Mouse (Mus musculus): ENCODE measurements at regions not wholly inside any gene's neighbourhood (a gene's known extent, or its start where the extent isn't known, plus 50 kb on each side); places are given as distances from the start of the nearest gene placed in this dataset.

DNA sequence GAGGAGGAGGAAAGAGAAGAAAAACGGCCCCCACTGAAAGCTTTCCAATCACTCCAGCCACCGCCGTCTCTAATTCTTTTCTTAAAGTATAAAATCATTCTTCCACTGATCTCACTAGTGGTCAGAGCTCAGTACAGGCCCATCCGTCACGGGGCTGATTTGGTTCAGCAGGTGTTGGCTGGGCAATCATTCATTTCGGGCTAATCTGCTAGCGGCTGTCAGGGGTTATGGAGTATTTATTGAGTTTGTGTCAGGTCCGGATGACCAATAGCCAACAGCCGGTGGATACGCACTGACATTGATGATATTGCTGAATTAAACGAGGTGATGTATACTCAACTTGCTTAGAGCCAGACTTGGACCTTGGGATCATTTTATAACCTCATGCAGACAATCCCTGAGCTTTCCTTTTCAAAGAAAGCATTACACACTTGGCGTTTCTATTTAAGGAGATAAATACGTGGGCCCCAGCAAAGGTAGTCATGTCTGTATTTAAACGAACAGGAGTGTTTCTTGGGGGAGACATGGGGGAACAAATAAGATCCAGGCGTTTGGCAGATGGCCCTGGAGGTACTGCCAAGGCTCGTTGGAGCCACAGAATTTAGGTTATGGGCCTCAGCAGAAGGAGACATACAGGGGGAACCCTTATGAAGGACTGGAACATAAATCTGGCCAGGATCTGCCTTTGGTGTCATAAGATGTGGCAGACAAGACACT lies 385.1 kb downstream of the Gm45692 start:
- intact Hi-C loops (cut with DNase I): loop anchor here (5.0 kb wide), 1 partner anchor 52 kb away; no protein-coding TSS in a partner anchor

DNA sequence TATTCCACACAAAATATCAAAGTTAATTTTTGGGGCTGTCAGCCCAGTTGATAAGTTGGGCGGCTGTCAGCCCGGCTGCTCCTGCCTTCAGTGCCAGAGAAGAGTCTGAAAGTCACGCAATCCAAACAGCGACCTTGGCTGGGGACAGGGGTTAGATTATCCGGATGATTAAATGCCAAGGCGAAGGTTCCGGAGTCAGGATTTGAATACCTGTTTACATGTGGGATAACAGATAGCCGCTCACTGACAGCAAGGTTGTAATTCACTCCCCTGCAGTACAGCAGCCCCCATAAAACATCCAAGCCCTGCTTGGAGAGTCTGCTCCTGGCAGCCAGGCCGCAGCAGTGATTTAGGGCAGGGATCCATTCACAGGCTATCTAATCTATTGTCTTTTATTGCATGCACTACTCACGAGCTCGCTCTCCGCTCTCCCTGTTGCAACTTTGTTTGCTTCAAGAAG lies 388.3 kb downstream of the Gm45692 start:
- intact Hi-C loops (cut with DNase I): loop anchor here (5.0 kb wide), 1 partner anchor 55 kb away; no protein-coding TSS in a partner anchor

DNA sequence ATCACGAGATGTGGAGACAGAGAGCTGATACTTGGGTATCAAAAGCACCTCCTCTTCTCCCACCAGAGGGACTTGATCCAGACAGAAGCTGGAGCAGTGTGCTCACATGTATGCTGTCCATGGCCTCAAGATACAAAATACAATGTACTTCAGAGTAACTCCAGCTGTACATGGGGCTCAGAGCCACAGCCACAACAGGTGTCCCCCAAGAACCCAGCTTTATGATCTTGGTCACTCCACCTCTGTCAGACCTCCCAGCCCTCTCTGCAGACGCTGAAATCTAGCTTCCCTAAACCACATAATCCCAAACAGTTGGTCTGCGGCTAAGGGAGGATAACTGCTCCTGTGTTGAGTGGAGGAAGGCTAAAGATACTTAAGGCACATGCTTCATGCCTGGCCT lies 389.9 kb downstream of the Gm45692 start:
- intact Hi-C loops (cut with DNase I): loop anchor here (5.0 kb wide), 1 partner anchor 57 kb away; no protein-coding TSS in a partner anchor

DNA sequence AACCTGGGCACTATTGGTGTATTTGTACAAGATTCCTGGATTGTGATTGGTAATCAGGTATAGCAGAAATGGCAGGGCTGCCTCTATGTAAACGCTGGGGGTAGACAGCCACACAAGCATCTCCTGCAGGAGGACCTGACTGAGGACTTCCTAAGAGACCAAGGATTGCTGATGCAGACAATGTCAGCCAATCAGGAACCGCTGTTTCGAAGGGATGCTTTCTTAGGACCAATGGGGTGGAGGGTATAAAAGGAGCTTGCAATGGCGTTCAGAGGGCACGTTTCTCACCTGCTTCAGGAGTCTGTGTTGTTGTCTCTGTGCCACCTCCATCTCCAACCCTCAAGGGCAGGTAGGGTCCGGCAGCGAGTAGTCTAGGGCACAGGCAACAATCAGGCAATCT lies 393.7 kb downstream of the Gm45692 start:
- intact Hi-C loops (cut with DNase I): no loop called here

DNA sequence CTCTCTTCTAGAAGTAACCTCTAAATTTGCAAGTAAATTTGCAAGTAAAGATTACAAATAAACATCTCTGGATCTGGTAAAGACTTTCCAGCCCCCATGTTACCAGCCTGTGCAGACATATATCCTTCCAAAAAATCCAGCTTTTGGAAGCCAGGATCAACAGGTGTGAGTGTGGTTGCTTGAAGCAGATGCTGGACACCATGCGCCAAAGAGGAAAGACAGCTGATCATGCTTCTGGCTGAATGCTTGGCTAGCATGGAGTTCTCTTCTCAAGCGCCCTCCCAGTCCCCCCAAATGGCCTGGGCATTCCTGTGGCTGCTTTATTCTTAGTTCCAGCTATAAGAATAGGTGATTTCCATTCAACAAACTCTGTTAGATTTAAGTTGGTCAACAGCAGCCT lies 404.9 kb downstream of the Gm45692 start:
- intact Hi-C loops (cut with DNase I): no loop called here

DNA sequence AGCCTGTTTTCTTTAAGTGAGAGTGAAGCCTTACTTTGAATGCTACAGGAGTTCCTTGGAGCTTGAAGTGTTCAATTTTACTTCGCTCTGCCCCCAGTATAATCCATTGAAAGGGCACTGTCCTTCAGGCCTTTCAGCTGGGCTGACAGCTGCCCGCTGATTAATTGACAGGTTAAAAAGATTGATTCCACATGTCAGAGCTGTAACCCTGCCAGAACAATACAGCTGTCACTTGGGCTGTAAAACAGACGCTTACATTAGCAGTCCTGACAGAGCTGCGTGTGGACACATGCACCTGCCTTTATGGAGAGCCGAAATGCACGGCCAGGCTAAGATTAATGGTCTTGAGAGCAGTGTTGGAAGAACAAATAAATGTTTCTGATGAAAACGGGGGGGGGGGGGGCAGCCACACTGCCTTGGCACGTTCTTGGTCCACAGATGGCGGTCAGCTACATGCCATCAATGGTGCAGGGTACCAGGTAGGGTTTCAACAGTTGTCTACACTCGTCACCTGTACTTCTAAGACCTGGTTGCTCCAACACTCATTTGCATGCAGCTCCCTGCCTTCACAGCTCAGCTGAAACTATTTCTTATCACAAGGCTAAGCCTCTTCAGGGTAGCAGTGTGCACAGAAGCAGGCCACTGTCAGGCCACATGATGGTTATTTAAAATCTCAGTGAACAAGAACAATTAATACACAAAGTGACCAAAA lies 407.3 kb downstream of the Gm45692 start:
- intact Hi-C loops (cut with DNase I): no loop called here

DNA sequence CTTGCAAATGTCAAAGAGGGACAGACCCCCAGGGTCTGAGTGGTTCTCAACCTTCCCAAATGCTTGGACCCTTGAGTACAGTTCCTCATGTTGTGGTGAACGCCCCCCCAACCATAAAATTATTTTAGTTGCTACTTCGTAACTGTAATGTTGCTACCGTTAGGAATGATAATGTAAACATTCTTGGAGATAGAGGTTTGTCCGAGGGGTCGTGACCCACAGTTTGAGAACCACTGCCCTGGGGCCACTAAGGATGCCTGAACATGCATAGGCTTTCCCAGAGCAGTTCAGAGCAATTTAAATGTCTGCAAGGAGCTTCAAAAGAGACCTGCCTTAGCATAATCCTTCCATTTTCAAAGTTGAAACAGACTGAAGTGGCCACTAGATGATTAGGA lies 407.8 kb downstream of the Gm45692 start:
- intact Hi-C loops (cut with DNase I): no loop called here

DNA sequence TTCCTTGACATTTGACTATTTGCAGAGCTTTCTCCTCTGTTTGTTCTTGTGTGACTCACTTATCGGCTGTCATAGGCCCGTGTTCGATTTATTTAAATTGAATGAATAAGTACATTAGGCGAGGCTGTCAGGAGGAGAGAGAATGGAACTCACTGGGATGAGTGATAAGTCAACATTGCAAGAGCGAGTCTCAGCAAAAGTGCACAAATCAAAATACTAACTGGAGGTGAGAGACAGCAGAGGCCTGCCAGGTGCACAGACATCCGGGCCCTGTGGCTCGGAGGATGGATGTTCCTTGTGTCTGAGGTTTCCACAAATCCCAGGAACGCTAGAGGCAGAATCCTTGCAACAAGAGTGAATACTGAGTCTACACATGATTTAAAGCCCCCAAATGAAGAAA lies 410.6 kb downstream of the Gm45692 start:
- intact Hi-C loops (cut with DNase I): no loop called here

DNA sequence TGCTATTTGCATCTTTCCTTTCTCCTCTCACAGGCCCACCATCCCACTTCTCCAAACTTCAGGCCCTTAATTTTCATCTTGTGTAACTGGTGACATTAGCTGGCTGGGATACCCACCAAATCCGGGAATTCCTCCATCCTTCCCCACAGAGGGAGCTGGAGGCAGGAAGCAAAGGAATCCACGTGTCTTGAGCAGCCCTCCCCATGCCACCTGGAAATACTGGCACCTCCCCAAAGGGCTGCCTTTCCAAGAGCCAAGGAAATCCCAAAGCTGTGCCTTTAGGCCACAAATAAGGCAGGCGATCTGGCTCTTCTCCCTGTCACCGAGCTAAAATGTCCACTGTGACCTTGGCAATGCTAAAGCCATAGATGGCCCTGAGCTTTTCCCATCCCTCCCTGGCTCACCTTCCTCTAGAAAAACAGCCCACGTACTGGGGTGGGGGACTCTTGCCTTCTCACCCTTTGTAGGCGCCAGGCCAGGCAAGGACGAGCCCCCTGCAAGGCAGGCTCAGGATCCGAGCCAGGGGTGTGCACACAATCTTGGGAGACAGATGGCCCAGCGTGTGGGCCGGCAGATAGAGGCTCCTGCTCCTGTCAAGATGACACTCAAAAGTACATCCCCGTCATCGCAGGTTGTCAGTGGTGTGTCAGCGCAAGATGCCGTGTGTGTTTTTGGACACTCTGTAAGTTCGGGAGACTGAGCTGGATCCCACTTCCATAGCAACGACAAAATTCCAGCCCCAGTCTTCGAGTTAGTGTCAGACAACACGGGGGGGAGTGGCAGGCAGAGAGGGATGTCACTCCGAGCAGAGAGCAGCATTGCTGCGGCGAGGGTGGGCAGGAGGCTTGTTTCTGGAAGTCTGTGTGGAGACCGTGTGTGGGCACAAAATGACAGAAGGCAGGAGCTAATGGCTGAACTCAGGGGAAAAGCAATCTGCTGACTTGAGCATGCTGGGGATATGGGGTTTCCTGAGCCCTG lies 414.4 kb downstream of the Gm45692 start:
- intact Hi-C loops (cut with DNase I): no loop called here

DNA sequence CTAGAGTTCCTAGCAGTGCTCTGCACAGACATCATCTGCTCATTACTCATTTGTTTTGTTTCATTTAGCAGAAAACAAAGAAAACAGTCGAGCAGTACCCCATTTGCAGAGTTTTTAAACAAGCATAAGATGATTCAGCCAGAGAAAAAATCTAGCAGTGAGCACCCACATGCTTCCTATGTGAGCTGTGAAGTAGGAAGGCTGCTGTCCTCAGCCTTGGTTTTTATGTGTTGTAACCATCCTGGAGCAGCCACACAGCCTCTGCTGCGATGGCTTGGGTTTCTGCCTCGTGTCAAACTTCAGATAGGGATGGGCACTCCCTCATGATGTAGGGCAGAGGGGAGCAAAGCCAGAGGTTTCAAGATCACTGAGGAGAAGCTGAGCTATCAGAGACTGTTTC lies 416.5 kb downstream of the Gm45692 start:
- intact Hi-C loops (cut with DNase I): no loop called here

DNA sequence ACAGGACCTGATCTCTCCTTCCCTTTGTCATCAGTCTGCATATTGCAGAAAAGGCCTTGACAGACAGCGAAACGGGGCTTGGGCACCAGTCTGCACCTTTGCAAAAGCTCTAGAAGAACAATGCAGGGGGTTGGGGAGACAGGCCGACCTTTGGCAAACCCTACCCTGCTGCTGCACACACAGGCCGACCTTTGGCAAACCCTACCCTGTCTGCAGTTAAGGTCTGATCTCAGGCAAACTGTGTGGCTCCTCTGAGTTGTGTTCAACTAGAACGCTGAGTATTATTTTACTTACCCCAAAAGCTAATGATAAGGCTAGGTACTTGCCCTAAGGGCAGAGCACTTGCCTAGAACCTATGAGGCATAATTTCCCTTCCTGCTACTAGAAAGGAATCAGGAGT lies 423.4 kb upstream of the Zfp703 start:
- intact Hi-C loops (cut with DNase I): no loop called here

DNA sequence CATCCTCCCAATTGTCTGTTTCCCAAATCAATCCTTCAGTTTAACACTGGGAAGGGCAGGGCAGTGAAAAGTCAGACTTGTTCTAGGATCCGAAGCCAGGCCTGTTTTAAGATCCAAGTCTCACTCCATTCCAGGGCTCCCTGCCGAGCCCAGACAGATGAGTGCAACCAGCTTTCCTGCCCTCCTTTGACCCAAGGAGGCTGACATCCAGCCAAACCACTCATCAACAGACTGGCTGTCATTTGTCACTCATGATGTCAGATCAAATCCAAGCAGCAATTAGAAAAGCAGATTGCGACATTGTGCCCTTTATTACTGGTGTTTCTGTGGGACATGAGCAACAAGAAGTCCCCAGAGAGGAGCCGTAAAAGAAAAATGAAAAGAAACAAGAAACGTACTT lies 417.9 kb upstream of the Zfp703 start:
- intact Hi-C loops (cut with DNase I): no loop called here

DNA sequence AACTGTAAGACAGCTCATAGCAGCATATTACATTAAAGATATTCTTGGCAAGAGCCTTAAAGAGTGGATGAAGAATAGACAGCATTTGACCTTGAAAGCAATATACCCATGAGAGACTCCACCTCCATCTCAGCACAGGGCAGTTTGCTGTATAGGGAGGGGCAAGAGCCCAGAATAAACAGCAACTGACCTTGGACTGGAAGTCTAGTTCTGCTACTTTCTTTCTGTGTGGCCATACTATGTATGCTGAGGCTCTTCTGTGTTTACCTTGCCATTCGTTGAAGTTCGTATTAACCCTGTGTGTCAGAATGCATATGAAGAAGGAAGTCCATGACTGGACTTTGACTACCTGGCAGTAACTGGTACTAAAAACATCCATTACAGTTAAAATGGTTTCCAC lies 414.0 kb upstream of the Zfp703 start:
- intact Hi-C loops (cut with DNase I): no loop called here

DNA sequence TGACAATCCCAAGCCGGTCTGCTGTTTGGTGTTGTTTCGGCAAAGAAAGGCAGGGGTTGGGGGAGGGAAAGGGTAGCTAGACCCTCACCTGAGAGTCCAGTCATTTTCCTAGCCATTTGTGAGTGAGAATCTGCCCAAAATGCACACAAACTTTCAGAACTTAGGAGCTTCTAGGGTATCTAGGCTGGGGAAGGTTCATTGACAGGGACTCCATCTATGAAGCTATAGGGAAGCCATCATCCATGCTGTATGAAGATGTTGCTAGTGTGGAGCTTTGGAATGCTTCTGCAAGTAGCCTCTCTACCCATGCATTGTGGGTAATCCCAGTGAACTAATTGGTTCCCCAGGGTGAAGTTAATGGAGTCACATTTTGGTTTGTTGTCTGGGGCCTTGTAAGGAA lies 412.9 kb upstream of the Zfp703 start:
- intact Hi-C loops (cut with DNase I): no loop called here

DNA sequence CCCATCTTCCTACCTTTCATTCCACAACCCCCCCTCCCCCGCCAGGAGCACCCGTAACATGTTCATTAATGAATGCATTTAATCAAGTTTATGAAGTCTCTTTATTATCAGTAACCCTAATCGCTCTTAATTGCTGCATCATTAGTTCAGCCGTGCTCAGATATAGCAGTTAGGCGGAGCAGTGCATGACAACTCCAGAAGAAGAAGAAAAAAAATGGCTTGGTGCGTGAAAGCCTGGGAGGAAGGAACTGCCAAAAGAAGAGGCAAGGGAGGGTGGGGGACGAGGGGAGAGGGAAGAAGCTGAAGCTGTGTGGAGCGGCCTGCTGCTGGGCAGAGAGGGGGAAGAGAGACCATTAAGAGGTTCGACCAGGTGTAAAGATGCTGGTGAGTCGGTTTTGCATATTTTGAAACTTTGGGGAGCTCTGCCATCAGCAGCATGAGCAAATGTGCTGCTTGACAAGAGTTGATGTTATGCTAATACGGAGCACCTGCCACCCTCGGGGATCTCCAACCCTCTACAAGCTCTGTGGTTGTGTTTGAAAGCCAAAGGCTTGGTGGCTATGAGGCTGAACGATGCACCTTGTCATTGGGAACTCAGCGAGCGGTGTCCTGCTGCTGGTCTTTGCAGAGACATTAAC lies 408.6 kb upstream of the Zfp703 start:
- intact Hi-C loops (cut with DNase I): no loop called here

DNA sequence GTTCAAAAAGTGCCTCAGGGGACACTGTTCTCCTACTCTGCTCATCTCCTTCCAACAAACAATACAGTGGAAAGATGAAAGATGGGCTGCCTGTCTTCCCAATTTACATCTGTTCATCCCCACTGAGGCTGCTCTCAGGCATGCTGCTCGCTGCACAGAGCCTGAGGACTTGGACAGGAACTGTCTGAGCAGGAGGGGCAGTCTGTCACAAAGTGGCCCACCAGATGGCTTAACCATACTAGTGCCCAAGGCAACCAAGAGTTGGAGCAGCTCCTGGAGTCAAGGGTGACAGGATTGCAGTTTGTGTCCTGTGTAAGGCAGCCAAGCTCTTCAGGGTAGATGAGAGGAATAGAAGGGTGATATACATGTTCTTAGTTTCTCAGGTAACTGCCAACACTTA lies 388.3 kb upstream of the Zfp703 start:
- intact Hi-C loops (cut with DNase I): no loop called here

DNA sequence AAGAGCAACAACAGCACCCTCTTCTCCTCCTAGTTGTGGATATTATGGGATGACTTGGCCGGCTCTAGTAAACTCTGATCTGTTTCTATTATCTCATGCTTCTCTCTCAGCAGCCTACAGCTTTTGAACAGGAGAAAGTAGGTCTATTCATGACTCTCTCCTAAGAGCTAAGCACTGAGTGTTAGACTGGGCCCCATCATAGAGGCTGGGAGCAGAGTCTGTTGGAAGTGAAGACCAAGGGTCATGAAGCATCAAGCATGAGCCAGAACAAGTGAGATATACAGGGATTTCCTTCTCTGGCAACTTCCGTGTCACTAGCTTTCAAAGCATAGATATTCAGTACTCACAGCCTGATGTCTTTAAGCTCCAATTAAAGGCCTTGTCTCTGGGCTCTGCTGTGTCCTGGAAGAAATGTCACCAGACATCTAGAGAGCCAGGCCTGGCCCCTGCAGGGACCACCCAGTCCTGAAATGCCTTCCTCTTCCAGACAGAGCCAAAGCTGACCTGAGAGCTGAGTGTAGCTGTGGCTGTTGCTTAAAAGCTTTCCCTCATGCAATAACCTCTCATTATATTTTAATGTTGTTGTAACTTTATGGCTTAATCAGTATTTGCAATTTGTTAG lies 386.4 kb upstream of the Zfp703 start:
- intact Hi-C loops (cut with DNase I): no loop called here

DNA sequence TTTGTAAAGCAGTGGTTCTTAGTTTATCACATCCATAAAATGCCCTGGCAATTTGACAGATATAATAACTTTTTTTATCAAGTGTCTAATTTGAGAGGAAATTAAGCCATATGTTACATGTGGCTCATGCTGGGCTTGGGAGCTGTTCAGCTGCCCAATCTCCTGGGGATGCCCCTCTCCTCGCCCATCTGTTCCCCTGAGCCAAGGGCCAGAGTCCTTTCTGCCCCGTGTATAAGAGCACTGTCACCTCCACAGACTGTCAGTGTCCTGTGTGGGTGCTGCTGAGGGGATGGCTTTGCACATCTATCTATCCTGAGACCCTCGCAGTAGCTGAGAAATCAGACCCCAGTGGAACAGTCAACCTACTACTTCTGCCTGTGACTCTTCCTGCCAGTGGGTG lies 385.9 kb upstream of the Zfp703 start:
- intact Hi-C loops (cut with DNase I): no loop called here

DNA sequence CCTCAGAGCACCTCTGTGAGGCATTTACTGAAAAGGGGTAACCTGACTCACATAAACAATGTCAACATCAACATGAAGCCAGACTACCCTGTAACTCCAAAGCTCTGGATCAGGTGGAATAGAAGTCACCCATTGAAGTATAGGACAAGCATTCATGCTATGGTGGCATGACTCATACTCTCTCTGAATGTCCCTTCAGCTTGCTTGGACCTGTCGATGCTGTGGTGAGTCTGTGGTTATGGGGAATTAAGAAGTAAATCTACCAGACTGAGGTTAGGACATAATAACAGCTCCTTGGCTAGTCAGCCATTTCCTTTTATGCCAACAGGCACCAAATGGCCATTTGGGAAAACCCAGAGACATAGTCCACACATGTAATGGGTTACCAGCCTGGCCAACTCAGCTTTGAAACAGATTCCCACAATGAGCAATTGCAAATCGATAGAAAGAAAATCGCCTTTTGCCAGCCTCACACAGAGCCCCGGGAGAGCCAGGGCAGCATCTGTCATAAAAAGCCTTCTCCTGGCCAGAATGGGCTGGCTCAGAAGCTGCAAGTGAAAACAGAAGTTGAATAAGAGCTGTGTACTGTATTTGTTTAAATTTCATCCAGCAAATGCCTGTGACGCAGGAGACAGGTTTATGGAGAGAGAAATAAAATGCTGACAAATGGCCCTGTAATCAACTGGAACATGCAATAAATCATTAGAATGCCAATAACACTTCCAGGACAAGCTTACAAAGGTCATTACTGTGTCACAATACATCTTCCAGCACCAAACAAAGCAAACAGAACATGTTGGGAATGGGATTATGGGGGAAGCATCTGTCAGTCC lies 383.4 kb upstream of the Zfp703 start:
- intact Hi-C loops (cut with DNase I): no loop called here

All from adrenal gland (tissue).